Mouse (Mus musculus) C2C12 (cell line): Measurements from ENCODE around the gene Prom1.

Experiments
- CEBPB ChIP-seq: IDR thresholded peaks from one replicate; pipeline ENCODE4 v1.6.1; 2011; ENCODE audit warnings: low read depth, mild to moderate bottlenecking, control low read depth, moderate library complexity
- CTCF ChIP-seq: IDR thresholded peaks from one replicate; pipeline ENCODE4 v1.5.1; 2011; ENCODE audit not compliant: control insufficient read depth, insufficient read depth, insufficient read length
- MAX ChIP-seq: IDR thresholded peaks from one replicate; pipeline ENCODE4 v1.6.1; 2011; ENCODE audit warnings: mild to moderate bottlenecking, control low read depth
- MYOD1 ChIP-seq: IDR thresholded peaks from one replicate; pipeline ENCODE4 v1.6.1; 2011; ENCODE audit warnings: low read depth; ENCODE audit not compliant: control insufficient read depth, insufficient read length
- MYOG ChIP-seq: IDR thresholded peaks from one replicate; pipeline ENCODE4 v1.6.1; 2011; ENCODE audit not compliant: control insufficient read depth, insufficient read length; ENCODE audit errors: extremely low read depth
- USF1 ChIP-seq: IDR thresholded peaks from one replicate; pipeline ENCODE4 v1.6.1; 2011; ENCODE audit warnings: low read depth, mild to moderate bottlenecking, control low read depth, moderate library complexity

- TF ChIP-seq CTCF (no peak), MAX (no peak), USF1 (no peak), MYOD1 (no peak), MYOG (no peak), CEBPB (no peak)
These were observed 112.8 kb downstream of the Prom1 start for GRCm38 (mm10) chr5:43989017-43989416.
